Mouse (Mus musculus): ENCODE measurements around the gene Serpinb3c.
"Not testable (repeated sequence)": the region's sequence is repeated elsewhere in the genome, so short reads cannot be mapped to it uniquely, and the experiment has no call there.

Gene Serpinb3c

DNA sequence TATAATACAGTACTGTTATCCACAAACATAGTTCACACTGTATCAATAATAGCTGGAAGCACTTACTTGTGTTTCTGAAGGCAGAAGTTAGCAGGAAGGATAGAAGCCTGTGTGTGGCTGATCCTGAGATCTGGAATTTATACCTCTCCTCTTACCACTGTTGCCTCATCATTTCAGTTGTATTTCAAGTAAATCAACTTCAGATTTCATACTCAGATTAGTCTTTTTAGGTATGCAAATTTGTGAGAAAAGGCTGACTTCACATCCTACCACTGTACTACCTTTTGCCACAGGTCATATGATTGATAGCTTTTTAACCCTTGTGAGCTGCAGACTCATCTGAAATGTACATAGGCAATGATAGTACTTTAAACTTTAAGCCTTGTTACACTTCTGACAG lies at the start of gene Serpinb3c, which contains the start of gene Serpinb3b:
Gene Serpinb3c (minus strand): TSS at position 111 of the 400 bp plus-strand sequence.
Gene Serpinb3b (minus strand): TSS at position 101 of the 400 bp plus-strand sequence.
- POLR2A ChIA-PET, CTCF ChIA-PET: not testable (repeated sequence)

DNA sequence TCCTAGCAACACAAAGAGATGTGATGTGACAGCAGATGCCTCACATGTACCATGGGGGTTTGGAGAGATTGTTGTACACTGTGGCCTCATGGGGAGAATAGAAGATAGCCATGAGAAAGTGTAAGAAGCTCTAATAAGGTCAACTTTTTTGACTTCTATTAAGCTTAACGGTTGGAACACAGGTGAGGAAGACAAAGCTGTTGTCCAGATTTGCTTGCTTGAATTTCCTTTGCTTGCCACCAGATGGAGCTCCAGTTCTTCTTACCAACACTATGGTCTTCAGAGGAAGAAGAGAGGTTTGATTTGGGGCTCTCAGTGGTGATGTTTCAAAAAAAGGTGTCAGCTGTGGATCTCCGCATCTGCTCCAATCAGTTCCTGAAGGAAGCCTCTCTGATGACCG lies 35.0 kb downstream of the Serpinb3c start:
- POLR2A ChIA-PET = not testable (repeated sequence)
- CTCF ChIA-PET = interaction anchor here in 3 of 4 experiments (0.9 to 1.7 kb wide), 3 partner anchors 238 to 239 kb away, joined by 3 to 14 read pairs (median 8); no protein-coding TSS in a partner anchor

Data from embryonic stem cell, embryonic (primary cell).